Mouse (Mus musculus) gastrocnemius, postnatal 14 days (tissue): Measurements from ENCODE around the gene Muc1. TPM values are rescaled to one million over a fixed set of nuclear protein-coding genes. Genes with fewer than 3 reads are reported as not detected.

Experiments used
- DNase-seq: peaks from one replicate; pipeline ENCODE4 v3.0.0; 2021; ENCODE audit warnings: mixed read lengths
- intact Hi-C: fragments of 180-260 bp; cut with DNase I; formaldehyde crosslinking; loops from one replicate; pipeline ENCODE4 v1.15.1; 2025; ENCODE audit warnings: low total_unique reads
- total RNA-seq, 2 experiments: library from RNA; stranded (reverse); gene quantifications; 2 replicates each; pipeline ENCODE4 v1.2.3; 2021

Muc1 gene
- total RNA-seq, 2 experiments from 2014 or later = 0.21 to 0.22 TPM

GRCm38 (mm10) chr3:89230561-89230960, 1.7 kb downstream of the Muc1 start:
- no peak for DNase-seq
- intact Hi-C loops = no loop called here

- intact Hi-C loops = no loop called here
- DNase-seq = no peak
Measured at GRCm38 (mm10) chr3:89231345-89231744, 2.5 kb downstream of the Muc1 start.

GRCm38 (mm10) chr3:89231772-89232275, 3.0 kb downstream of the Muc1 start:
- DNase-seq = no peak
- intact Hi-C loops = no loop called here

GRCm38 (mm10) chr3:89232614-89233013, 3.8 kb downstream of the Muc1 start:
- intact Hi-C loops = no loop called here
- DNase-seq = no peak

GRCm38 (mm10) chr3:89233562-89234110, 4.8 kb downstream of the Muc1 start:
- no peak for DNase-seq

GRCm38 (mm10) chr3:89236516-89236915, 7.7 kb downstream of the Muc1 start:
- no peak for DNase-seq
- intact Hi-C loops = no loop called here

More at GRCm38 (mm10) chr3:89233562-89234110, 4.8 kb downstream of the Muc1 start:
- intact Hi-C loops = no loop called here

- intact Hi-C loops = no loop called here
- no peak for DNase-seq
Measured at GRCm38 (mm10) chr3:89237682-89238081, 8.8 kb downstream of the Muc1 start.

- no peak for DNase-seq
- intact Hi-C loops = no loop called here
Measured at GRCm38 (mm10) chr3:89238494-89238893, 9.6 kb downstream of the Muc1 start.

- DNase-seq = peak; percentile 51
- intact Hi-C loops = no loop called here
Measured at GRCm38 (mm10) chr3:89242331-89242895, 13.6 kb downstream of the Muc1 start.

- intact Hi-C loops = no loop called here
Measured at GRCm38 (mm10) chr3:89243609-89244008, 14.8 kb downstream of the Muc1 start.

GRCm38 (mm10) chr3:89244158-89244981, 15.5 kb downstream of the Muc1 start:
- no peak for DNase-seq
- intact Hi-C loops = no loop called here

More at GRCm38 (mm10) chr3:89243609-89244008, 14.8 kb downstream of the Muc1 start:
- DNase-seq = no peak

- intact Hi-C loops = loop anchor here (5.0 kb wide), 1 partner anchor 57 kb away; no protein-coding TSS in a partner anchor
Measured at GRCm38 (mm10) chr3:89244982-89245687, 16.3 kb downstream of the Muc1 start.

GRCm38 (mm10) chr3:89245688-89246171, 16.9 kb downstream of the Muc1 start, which contains the start of gene Krtcap2:
Gene Krtcap2 (plus strand): TSS chr3:89245966.
- DNase-seq = no peak
- intact Hi-C loops = loop anchor here (5.0 kb wide), 1 partner anchor 57 kb away; no protein-coding TSS in a partner anchor

More at GRCm38 (mm10) chr3:89244982-89245687, 16.3 kb downstream of the Muc1 start:
- DNase-seq = no peak

- intact Hi-C loops = loop anchor here (5.0 kb wide), 1 partner anchor 56 kb away; no protein-coding TSS in a partner anchor
- DNase-seq = peak; percentile 91
Measured at GRCm38 (mm10) chr3:89246261-89247100, 17.6 kb downstream of the Muc1 start, which contains the start of gene Trim46. Gene Trim46 (minus strand): TSS chr3:89246309.

- intact Hi-C loops = loop anchor here (5.0 kb wide), 1 partner anchor 55 kb away; no protein-coding TSS in a partner anchor
- DNase-seq = no peak
Measured at GRCm38 (mm10) chr3:89247466-89247865, 18.6 kb downstream of the Muc1 start.

GRCm38 (mm10) chr3:89250435-89251040, 21.7 kb downstream of the Muc1 start:
- intact Hi-C loops = no loop called here
- peak; percentile 52 for DNase-seq

- intact Hi-C loops = no loop called here
- DNase-seq = peak; percentile 69
Measured at GRCm38 (mm10) chr3:89251365-89251895, 22.6 kb downstream of the Muc1 start.

- DNase-seq = no peak
- intact Hi-C loops = no loop called here
Measured at GRCm38 (mm10) chr3:89254994-89255393, 26.1 kb downstream of the Muc1 start.
